Mouse (Mus musculus): ENCODE data around the gene Prps1. TPM values are rescaled to one million over a fixed set of nuclear protein-coding genes. Genes with fewer than 3 reads are reported as not detected.

The Prps1 gene
- 10 to 100 TPM; 71.1 to 76.4 TPM for total RNA-seq (2021)

GRCm38 (mm10) chrX:140456279-140456731 is at the start of gene Prps1:
Prps1 (plus strand) TSS chrX:140456613.
- intact Hi-C loops (cut with DNase I) = no loop called here
- DNase-seq (ENCODE audit: extremely low spot score in 1 of 2, low spot score in 2 of 2) = peak; percentile 78 to 86

DNA sequence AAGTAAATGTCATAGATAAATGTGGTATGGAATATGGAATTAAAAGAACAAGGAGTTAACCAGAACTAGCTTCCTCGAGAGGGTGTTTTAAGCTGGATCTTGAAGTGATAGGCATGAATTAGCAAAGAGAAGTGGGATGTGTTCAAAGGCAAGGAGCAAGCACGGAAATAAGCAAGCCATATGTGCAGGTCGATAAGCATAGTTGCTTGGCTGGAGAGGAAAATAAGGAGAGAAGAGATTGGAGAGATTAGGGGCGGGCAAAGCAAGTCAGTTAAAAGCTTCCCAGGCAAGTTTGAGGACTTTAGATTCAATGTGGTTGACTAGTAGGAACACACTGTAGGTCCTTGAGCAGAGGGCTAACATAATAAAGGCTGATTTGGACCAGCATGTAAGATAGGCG is 48.8 kb upstream of the Prps1 start:
- intact Hi-C loops (cut with DNase I) = no loop called here

GRCm38 (mm10) chrX:140418467-140418866 is 37.9 kb upstream of the Prps1 start:
- intact Hi-C loops (cut with DNase I) = no loop called here
- no peak for DNase-seq (ENCODE audit: extremely low spot score in 1 of 2, low spot score in 2 of 2)

More for the DNA sequence above, 48.8 kb upstream of the Prps1 start:
- no peak for DNase-seq (ENCODE audit: extremely low spot score in 1 of 2, low spot score in 2 of 2)

DNA sequence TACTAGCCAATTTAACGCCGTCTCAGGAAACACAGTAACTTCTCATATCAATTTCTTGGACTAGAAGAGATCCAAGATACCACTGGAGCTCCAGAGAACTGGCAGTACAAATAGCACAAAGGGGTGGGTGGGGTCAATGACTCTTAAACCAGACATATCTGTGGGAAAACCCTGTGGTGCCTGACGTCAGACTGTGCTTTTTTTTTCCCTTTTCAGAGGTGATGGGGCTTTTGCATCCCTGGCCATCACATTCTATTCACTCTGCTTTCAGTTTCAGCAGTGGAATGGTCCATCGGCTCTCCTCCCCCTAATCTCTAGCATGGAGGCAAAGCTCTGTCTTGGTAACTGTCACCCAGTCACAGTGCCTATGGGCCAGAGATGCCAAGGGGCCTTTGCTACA is 29.3 kb upstream of the Prps1 start:
- intact Hi-C loops (cut with DNase I) = no loop called here
- no peak for DNase-seq (ENCODE audit: extremely low spot score in 1 of 2, low spot score in 2 of 2)

DNA sequence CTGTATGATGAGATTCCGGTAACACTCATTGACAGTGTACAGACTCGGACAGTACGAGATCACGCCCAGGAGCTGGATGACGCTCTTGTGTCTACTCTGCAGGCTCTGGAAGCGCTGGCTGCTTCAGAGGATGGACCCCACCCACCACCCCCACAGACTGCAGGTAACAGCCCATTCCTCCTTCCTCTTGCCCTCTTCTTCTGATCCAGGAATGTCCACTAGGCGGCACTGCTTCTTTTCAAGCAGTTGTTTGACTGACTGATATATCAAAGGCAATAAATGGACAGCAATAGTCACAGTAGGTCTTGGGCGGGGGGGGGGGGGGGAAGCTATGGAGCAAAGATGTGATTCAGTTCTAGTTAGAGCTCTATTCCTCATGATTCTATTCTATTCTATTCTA is 28.2 kb upstream of the Prps1 start:
- no peak for DNase-seq (ENCODE audit: extremely low spot score in 1 of 2, low spot score in 2 of 2)

DNA sequence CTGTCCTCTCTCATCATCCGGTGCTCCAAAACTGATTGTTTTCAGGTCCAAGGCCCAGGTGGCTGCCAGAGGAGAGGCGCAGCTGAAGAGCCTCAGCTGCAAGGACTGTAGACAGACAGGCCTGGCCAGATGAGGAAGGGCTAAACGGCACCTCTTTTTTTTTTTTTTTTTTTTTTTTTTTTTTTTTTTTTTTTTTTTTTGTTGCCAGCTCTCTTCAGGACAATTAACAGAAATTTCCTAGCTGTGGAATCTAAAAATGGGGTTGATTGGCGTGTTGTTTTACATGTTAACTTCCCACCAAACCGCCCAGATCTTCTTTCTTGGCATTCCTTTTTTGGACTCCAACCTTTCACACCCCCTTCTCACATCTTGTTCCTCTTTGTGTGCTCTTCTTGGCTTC is 26.4 kb upstream of the Prps1 start:
- intact Hi-C loops (cut with DNase I) = no loop called here
- DNase-seq (ENCODE audit: extremely low spot score in 1 of 2, low spot score in 2 of 2) = no peak

More for the DNA sequence above, 28.2 kb upstream of the Prps1 start:
- intact Hi-C loops (cut with DNase I) = no loop called here

DNA sequence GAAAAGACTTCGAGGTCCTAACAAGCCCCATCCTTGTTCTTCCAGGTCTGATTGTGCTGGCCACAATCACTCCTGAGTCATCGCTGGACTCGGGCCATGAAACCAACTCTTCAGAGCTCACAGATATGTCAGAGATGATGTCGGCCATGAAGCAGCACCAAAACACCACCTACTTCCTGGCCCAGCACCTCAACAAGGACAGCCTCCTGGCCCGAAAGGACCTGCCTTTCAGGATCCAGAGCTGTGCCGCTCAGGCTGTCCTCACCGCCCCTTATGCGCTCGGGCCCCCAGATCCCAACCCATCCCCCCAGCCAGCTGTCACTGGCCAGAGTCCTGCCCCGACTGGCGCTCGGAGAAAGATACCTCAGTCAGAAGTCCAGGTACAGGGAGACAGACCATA is 25.9 kb upstream of the Prps1 start:
- intact Hi-C loops (cut with DNase I) = no loop called here
- no peak for DNase-seq (ENCODE audit: extremely low spot score in 1 of 2, low spot score in 2 of 2)

DNA sequence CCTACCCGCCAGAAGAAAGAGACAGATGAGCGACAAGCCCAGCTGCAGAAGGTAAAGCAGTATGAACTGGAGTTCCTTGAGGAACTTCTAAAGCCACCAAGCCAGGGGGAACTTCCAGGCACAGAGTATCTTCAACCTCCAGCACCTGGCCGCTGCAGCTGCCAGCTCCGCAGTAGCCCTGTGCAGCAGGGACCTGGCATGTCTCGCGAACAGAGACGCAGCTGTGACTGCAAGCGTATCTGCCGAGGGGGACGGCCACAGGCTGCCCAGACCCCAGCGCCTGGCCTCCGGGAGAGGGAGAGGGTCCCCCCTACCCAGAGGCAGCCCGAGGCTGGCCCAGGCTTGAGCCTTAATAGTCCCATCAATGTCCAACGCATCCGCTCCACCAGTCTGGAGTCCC is 24.4 kb upstream of the Prps1 start:
- no peak for DNase-seq (ENCODE audit: extremely low spot score in 1 of 2, low spot score in 2 of 2)
- intact Hi-C loops (cut with DNase I) = no loop called here

GRCm38 (mm10) chrX:140432786-140433185 is 23.6 kb upstream of the Prps1 start:
- DNase-seq (ENCODE audit: extremely low spot score in 1 of 2, low spot score in 2 of 2) = no peak
- intact Hi-C loops (cut with DNase I) = no loop called here

DNA sequence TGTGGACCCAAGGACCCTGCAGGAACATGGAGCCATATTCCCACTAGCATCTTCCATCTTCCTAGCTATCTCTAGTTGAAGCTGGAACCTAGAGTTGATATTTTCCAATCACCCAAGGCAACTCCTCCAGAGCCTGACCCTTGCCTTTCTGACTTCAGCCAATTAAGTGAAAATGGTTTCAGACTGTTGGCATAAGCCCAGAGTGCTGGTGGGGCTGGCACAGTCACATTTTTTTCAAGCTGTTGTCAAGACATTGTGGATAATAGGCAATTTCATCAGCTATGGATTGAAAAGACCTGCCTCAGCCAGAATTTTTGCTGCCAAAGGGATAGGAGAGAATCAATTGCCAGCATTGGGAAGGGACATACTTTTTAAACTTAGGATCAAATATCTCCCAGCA is 18.5 kb upstream of the Prps1 start:
- DNase-seq (ENCODE audit: extremely low spot score in 1 of 2, low spot score in 2 of 2) = no peak
- intact Hi-C loops (cut with DNase I) = no loop called here

GRCm38 (mm10) chrX:140445551-140445950 is 10.9 kb upstream of the Prps1 start:
- no peak for DNase-seq (ENCODE audit: extremely low spot score in 1 of 2, low spot score in 2 of 2)
- intact Hi-C loops (cut with DNase I) = no loop called here

DNA sequence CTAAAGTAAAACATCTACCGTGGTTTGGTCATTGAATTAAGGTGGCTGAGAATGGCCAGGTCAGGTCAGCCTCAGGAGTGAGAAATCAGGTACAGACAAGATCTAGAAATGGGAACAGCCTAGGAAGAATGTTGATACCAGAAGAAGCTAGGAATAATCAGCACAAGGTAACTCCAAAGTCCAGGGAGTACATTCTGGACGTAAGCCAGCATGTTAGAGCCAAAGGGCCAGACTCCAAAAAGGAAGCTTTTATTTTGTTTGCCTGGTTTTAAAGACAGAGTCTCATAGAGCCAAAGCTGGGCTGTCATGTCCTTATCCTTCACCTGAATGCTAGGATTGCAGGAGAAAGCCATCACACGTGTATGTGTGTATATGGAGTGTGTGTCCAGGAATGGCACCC is 6.3 kb upstream of the Prps1 start:
- no peak for DNase-seq (ENCODE audit: extremely low spot score in 1 of 2, low spot score in 2 of 2)
- intact Hi-C loops (cut with DNase I) = no loop called here

DNA sequence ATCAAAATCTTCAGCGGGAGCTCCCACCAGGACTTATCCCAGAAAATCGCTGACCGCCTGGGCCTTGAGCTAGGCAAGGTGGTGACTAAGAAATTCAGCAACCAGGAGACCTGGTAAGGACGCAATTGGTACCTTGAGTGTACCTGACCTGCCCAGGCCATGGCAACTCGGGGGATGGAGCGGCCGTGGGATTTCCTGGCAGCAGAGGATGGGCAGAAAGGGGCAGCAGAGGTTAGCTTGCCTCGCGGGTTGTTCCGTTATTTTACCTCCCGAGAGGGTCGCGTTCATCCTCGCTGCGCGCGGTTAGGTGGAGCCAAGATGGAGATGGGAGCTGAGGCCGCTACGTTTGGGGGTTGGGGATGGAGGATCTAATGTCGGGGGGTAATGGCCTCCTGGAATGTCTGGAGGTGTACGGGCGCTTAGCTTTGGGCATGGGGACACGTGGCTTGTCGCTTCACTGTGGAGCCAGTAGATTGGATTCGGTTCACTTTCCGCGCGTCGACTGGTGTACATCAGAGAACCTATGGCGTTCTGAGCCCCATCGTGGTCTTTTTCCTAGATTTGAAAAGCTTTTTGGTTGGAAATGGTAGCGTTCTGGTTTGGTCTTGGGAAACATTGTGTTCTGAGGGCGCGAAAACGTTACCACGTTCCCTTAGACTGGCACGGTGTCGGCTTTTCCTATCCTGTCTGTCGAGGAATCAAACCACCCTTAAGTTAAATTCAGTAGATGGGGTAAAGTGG is 508 bp downstream of the Prps1 start:
- intact Hi-C loops (cut with DNase I) = no loop called here
- peak; percentile 12 to 28 for DNase-seq (ENCODE audit: extremely low spot score in 1 of 2, low spot score in 2 of 2)

GRCm38 (mm10) chrX:140457502-140457901 is 1.1 kb downstream of the Prps1 start:
- intact Hi-C loops (cut with DNase I) = no loop called here
- DNase-seq (ENCODE audit: extremely low spot score in 1 of 2, low spot score in 2 of 2) = no peak

DNA sequence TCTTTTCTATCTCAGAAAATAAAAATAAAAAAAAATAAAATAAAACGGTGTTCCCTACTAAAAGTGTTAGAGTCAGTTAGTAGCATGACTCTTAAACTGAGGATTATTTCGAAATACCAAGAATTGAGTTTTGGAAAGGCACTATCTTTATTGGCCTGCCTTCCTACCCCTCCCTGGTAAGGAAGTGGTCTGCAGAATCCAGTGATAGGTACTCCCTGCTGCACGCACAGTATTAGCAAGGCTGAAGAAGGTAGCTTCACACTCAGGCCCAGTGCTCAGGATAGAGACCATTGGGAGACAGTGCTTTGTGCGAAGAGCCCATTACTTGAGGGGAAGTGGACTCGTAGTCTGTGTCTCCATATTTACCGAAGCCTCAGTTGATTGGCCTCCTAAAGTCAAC is 21.8 kb downstream of the Prps1 start:
- DNase-seq (ENCODE audit: extremely low spot score in 1 of 2, low spot score in 2 of 2) = no peak
- intact Hi-C loops (cut with DNase I) = no loop called here

- peak in 1 of 2 experiments; percentile 24 for DNase-seq (ENCODE audit: extremely low spot score in 1 of 2, low spot score in 2 of 2)
- intact Hi-C loops (cut with DNase I) = no loop called here
Observed at GRCm38 (mm10) chrX:140479171-140479570, 22.8 kb downstream of the Prps1 start.

DNA sequence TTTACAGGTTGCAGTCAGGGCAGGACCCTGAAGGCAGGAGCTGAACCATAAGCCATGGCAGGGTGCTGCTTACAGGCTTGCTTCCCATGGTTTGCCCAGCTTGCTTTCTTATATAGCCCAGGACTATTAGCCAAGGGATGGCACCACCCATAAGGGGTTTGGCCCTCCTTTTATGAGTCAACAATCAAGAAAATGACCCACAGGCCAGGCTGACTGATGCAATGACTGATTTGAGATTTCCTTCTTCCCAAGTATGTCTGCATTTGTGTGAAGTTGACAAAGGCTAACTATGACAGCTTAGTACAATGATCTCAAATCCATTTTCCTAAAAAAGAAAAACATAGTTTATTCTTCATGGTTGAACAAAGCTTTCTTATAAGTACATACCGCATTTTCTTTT is 32.8 kb downstream of the Prps1 start:
- intact Hi-C loops (cut with DNase I) = no loop called here
- DNase-seq (ENCODE audit: extremely low spot score in 1 of 2, low spot score in 2 of 2) = no peak

DNA sequence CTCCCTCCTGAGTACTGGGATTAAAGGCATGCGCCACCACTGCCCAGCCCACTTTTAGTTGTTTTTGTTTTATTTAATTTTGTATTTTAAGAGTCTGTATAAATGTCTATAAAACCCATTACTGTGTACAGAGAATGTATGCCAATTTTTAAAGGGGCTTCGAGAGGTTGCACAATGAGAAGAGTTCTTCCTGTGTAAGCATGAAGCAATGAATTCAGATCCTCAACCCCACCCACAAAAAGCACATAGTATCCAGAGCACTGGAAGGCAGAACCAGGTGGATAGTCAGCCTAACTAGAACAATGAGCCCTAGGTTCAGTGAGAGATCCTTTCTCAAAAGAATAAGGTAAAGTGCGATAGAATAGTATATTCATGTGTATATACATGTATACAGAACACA is 33.8 kb downstream of the Prps1 start:
- no peak for DNase-seq (ENCODE audit: extremely low spot score in 1 of 2, low spot score in 2 of 2)
- intact Hi-C loops (cut with DNase I) = loop anchor here (5.0 kb wide), 1 partner anchor 112 kb away; the partner anchor contains the start of gene Tsc22d3

DNA sequence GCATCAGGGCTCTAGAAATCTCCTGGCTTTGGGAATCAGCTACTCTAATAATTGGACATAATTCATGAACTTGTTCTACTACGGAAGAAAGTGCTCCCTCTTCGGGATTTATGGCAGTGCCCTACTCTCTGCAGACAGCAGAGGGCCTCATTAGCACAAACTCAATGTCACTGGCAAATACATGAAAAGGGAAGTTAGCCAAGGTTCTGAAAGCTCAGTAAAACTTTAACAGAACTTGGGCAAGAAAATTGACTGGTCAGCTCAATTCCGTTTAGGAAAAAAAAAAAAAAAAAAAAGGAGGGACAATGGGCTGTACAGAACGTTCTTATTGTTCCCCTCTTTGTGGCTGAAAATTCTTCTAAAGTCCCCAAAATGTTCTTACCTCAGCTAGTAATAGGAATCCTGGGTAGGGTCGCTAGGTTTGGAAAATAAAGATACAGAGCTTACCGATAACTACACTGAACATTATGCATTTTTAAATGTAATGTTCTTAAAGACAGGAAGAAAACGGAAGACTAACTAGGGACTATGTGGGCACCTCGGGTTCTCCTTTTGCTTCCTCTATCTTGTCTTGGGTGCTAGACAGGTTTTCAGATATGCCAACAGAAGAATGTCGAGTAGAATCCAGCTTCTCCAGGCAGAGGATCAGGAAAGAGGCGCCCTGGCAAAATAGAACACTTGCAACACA is 35.6 kb downstream of the Prps1 start:
- DNase-seq (ENCODE audit: extremely low spot score in 1 of 2, low spot score in 2 of 2) = peak in 1 of 2 experiments; percentile 22
- intact Hi-C loops (cut with DNase I) = loop anchor here (5.0 kb wide), 1 partner anchor 110 kb away; the partner anchor contains the start of gene Tsc22d3

DNA sequence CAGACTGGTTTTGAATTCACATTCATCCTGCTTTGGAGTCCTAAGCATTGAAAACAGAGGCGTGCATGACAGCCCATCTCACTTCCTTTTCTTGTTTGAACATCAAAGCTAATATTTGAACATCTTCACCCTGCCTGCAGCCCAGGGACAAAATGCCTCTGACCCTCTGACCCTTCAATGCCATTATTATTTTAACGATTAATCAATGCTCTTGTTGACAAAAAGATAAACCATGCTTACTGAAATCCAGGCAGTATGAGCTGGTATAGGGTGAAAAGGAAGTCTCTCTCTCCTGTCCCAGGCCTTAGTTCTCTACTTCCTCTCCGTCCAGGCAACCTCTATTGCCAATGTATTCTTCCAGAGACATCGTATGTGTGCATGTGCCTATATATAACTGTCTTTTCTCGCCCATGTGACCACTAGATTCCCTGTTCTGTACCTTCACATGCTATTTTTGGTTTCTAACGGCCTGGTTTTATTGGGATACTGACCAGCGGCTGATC is 37.2 kb downstream of the Prps1 start:
- intact Hi-C loops (cut with DNase I) = loop anchor here (5.0 kb wide), 1 partner anchor 109 kb away; the partner anchor contains the start of gene Tsc22d3
- DNase-seq (ENCODE audit: extremely low spot score in 1 of 2, low spot score in 2 of 2) = no peak
